Mouse (Mus musculus) heart, embryonic 15.5 days (tissue): ENCODE results near the gene March2. TPM values are rescaled to one million over a fixed set of nuclear protein-coding genes. Genes with fewer than 3 reads are reported as not detected.

Source experiments
- ATAC-seq: fragments of 200-750 bp; cut with Nextera tagmentation; replicated peaks from 2 replicates; pipeline ENCODE4 v1.8.0; 2017; ENCODE audit warnings: low read depth, moderate TSS enrichment; ENCODE audit not compliant: insufficient number of reproducible peaks, insufficient read depth, low FRiP score
- H3K27ac ChIP-seq: fragments of 300-500 bp; sonication (generic); 2 replicates; pipeline ENCODE4 v1.5.1; 2015; ENCODE audit warnings: mild to moderate bottlenecking, inconsistent platforms
- H3K27me3 ChIP-seq: fragments of 300-500 bp; sonication (generic); 2 replicates; pipeline ENCODE4 v1.6.1; 2015; ENCODE audit warnings: inconsistent platforms
- H3K36me3 ChIP-seq: fragments of 300-500 bp; sonication (generic); 2 replicates; pipeline ENCODE4 v1.6.1; 2015; ENCODE audit warnings: mild to moderate bottlenecking, inconsistent platforms
- H3K4me1 ChIP-seq: fragments of 300-500 bp; sonication (generic); replicated peaks from 2 replicates; pipeline ENCODE4 v1.6.1; 2015; ENCODE audit warnings: inconsistent platforms
- H3K4me2 ChIP-seq: fragments of 300-500 bp; sonication (generic); 2 replicates; pipeline ENCODE4 v1.6.1; 2015; ENCODE audit warnings: inconsistent platforms, mild to moderate bottlenecking, moderate library complexity
- H3K4me3 ChIP-seq: fragments of 300-500 bp; sonication (generic); 2 replicates; pipeline ENCODE4 v1.5.1; 2015; ENCODE audit warnings: mild to moderate bottlenecking, inconsistent platforms
- H3K9ac ChIP-seq: fragments of 300-500 bp; sonication (generic); 2 replicates; pipeline ENCODE4 v1.6.1; 2015; ENCODE audit warnings: mild to moderate bottlenecking, inconsistent platforms
- H3K9me3 ChIP-seq: fragments of 300-500 bp; sonication (generic); replicated peaks from 2 replicates; pipeline ENCODE4 v1.6.1; 2016; ENCODE audit warnings: inconsistent platforms
- WGBS: fragments of 180-500 bp; shearing (Covaris S2); methylation state at CpG from one replicate; pipeline ENCODE4 v1.1.7; 2015; ENCODE audit warnings: mixed read lengths; 5-methylcytosine and 5-hydroxymethylcytosine counted together
- polyA plus RNA-seq: library from polyadenylated mRNA; unstranded; fragments of >200 nt; fragmentation: Nextera tagmentation; extraction: Ambion mirVana; gene quantifications from 2 replicates; pipeline ENCODE4 v1.2.1, GENCODE M21; 2015

The March2 gene
- 98.6 and 118 TPM in 2 replicates for polyA plus RNA-seq

DNA sequence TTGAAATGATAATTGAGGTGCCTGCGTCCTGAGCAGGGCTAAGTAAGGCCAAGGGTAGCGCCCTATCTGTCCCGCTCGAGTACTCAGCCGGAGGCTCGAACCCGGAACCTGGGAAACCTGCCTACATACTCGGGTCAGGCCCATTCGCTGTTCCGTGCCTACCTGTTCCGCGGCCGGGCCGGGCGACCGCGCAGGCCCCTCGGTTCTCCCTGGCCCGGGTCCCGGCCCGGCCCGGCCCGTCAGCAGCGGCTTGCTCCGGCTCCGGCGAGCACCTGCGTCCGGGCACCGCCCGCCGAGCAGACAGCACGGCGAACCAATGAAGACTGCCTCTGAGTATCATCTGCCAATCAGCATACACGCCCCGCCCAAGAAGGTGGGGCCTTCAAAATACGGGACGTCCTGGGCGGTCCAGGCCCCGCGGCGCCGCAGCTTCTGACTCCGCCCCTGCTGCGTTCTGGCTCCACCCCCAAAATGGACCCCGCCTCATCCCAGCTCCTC is at the start of gene March2:
Gene March2, minus strand, starts transcription at position 287 of the 498 bp plus-strand sequence.
- H3K27me3 ChIP-seq, result no peaks in the 10 kb centered on the region
- H3K9ac ChIP-seq, result peak within 1 kb of the TSS; percentile 78
- H3K4me2 ChIP-seq, result peak within 1 kb of the TSS; percentile 70
- H3K27ac ChIP-seq, result no peak within 1 kb of the TSS
- WGBS, result under 1% methylated on average over 46 of the region's 46 CpGs
- no peaks in the 10 kb centered on the region for H3K36me3 ChIP-seq
- ATAC-seq, result peak; percentile 100
- peaks cover under 1% of the 10 kb centered on the region; the same call in 1 of the 2 replicates for H3K4me1 ChIP-seq
- H3K4me3 ChIP-seq, result peak within 1 kb of the TSS; percentile 68
- H3K9me3 ChIP-seq, result no peaks in the 10 kb centered on the region

DNA sequence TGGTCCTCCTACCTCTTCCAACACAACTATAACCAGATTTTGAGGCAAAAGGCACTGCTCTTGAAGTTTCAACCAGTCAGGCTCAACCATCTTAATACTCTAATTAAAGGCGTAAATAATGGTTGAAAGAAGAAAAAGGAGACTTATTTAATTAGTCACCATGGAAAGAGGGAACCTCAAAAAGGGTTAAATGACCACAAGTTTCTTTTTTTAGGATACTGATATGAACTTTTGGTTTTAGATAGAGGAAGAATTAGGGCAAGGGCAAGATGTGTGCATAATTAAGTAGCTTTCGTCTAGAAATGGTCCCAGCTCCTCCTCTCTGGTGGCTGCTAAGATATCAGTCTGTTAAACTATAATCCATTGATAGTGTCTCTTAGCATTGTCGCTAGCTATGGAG is 47.9 kb upstream of the March2 start:
- H3K27ac ChIP-seq, result no peak overlapping the region
- H3K4me2 ChIP-seq, result no peak overlapping the region
- no peak for ATAC-seq
- no peaks in the 10 kb centered on the region for H3K9me3 ChIP-seq
- no peaks in the 10 kb centered on the region for H3K4me1 ChIP-seq
- no peaks in the 10 kb centered on the region for H3K36me3 ChIP-seq
- H3K27me3 ChIP-seq, result 0 out of 2 replicates have a peak, but pooled peaks cover 2% of the 10 kb centered on the region
- WGBS, result 63% methylated on average over 3 of the region's 3 CpGs
- H3K4me3 ChIP-seq, result no peak overlapping the region
- H3K9ac ChIP-seq, result no peak overlapping the region

DNA sequence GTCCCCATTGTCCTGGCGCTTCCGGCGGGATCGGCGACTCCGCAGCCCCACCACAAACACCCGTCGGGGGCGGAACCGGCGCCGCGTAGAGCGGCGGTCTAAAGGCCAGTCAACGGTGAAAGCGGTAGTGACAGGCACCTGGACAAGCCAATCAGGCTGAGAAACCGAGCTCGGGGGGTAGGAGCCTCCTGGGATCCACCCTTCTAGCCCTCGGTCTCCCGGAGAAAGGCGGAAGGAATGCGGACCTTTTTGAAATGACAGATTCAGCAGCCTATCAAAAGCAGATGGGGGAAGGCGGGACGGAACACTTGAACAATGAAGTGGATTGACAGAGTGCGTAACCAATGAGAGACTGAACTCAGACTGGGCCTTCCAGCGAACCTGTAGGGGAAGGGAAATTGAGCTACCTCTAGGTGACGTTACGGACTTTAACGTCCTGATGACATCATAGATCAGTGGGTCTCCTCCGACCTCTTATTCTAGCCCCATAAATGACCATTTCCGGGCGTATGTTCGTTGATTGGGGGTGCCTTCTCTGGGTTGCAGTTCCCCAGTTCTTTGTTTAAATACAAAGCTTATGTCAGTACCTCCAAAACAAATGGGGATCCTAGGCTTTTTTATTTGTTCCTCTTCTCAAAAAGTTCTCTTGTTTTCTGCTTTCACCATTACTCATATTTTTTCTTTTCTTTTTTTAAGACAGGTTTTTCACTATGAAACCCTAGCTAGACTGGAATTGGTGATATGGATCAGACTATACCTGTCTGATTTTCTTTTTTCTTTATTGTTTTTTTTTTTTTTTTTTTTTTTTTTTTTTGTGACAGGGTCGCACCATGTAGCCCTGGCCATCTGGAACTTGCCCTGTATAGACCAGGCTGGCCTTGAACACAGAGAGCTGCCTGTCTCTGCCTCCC is 42.0 kb upstream of the March2 start, which contains the start of gene Rab11b:
Gene Rab11b, minus strand, starts transcription at position 276 of the 911 bp plus-strand sequence.
- peak; percentile 99 for ATAC-seq
- Histone ChIP-seq H3K4me1 (peaks cover 40% of the 10 kb centered on the region), H3K9me3 (no peaks in the 10 kb centered on the region), H3K4me2 (peak within 1 kb of the TSS; percentile 68), H3K27me3 (no peaks in the 10 kb centered on the region), H3K27ac (peak within 1 kb of the TSS; percentile 99), H3K4me3 (peak within 1 kb of the TSS; percentile 82), H3K36me3 (no peaks in the 10 kb centered on the region), H3K9ac (peak within 1 kb of the TSS; percentile 95)
- 2% methylated on average over 35 of the region's 35 CpGs for WGBS

DNA sequence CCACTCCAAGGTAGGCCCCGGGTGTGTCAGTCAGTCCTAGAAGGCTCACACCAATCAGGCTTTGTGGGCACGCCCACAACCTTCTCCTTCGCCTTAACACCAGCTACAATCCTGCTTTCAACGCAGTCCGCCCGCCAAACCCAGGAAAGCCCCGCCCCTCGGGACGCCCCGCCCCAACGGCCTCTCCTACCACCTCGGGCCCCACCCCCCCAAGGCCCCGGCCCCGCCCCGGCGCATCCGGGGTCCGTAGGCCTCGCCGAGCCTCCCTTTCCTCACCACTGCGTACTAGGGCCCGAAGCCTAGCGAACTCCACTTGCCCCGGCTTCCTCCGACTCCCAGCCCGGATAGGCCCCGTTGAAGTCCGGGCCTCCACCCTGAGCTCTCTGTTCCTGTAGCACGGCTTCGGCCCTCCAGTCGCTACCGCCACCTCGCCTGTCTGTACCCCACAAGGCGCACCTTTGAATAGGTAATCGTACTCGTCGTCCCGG is 41.3 kb upstream of the March2 start:
- peak overlapping the region; percentile 99 for H3K27ac ChIP-seq
- H3K4me1 ChIP-seq, result peaks cover 45% of the 10 kb centered on the region
- H3K4me3 ChIP-seq, result peak overlapping the region; percentile 82
- peak overlapping the region; percentile 95 for H3K9ac ChIP-seq
- no peaks in the 10 kb centered on the region for H3K9me3 ChIP-seq
- peak overlapping the region; percentile 68 for H3K4me2 ChIP-seq
- under 1% methylated on average over 38 of the region's 38 CpGs for WGBS
- H3K36me3 ChIP-seq, result no peaks in the 10 kb centered on the region
- H3K27me3 ChIP-seq, result no peaks in the 10 kb centered on the region
- peak; percentile 86 for ATAC-seq

DNA sequence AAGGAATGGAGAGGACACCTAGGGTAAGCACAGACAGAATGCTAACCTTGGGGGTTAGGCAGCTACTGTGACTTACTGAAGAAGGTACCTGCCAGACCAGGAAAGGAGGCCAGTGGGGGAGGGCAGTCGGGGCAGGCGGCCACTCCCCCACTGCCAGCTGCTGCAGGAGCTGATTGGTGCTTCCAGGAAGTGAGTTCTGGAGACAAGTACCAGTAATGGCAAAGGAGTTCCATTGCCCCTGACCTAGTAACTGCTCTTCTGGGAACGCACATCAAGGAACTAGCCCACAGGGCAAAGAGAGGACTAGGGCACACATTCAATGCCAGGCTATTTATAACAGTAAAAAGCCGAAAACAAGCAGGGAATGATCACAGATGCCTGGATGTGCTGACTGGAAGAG is 38.8 kb upstream of the March2 start:
- no peak for ATAC-seq
- Histone ChIP-seq H3K9ac (no peak overlapping the region), H3K27me3 (no peaks in the 10 kb centered on the region), H3K9me3 (no peaks in the 10 kb centered on the region), H3K36me3 (no peaks in the 10 kb centered on the region), H3K4me3 (no peak overlapping the region), H3K4me2 (peak overlapping the region; percentile 21; the same call in 1 of the 2 replicates), H3K27ac (0 out of 2 replicates have a peak overlapping the region, but pooled peaks have one; percentile 17), H3K4me1 (peaks cover 65% of the 10 kb centered on the region)
- WGBS, result 38% methylated on average over 4 of the region's 4 CpGs

DNA sequence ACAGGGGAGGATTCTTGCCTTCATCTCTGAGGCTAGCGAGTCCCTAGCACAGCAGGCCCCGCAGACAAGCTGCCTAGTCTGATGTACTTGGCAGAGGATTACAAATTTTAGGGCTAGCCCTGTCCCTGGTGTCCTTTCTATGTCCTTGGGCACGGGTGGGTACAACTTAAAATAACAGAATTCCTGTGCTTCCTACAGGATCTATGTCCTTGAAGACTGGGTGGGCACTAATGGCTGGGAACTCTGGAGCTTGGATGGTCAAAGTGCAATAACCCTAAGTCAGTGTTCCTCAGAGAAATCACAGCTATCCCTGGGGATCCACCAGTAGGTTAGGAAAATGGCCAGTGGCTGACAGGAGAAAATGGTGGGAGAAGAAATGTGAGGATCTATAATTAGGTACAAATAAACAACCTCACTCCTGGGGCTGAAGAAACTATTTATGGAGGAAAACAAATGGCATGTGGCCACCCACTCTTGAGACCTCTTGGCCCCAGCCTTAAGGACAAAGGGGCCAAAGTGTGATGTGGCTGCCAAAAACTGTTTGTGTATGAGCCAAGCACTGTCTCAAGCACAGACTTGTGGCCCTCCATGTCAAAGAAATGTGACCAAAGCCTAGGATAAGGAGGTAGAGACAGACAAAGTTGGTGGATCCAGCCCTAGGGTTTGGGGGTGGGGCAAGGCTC is 37.8 kb upstream of the March2 start:
- peak overlapping the region; percentile 17; the same call in 1 of the 2 replicates for H3K27ac ChIP-seq
- no peaks in the 10 kb centered on the region for H3K36me3 ChIP-seq
- H3K9me3 ChIP-seq, result no peaks in the 10 kb centered on the region
- H3K4me2 ChIP-seq, result peak overlapping the region; percentile 7; the same call in 1 of the 2 replicates
- no peak overlapping the region for H3K4me3 ChIP-seq
- H3K9ac ChIP-seq, result no peak overlapping the region
- H3K4me1 ChIP-seq, result peaks cover 65% of the 10 kb centered on the region
- no peak for ATAC-seq
- no peaks in the 10 kb centered on the region for H3K27me3 ChIP-seq
- 80% methylated on average over 3 of the region's 3 CpGs for WGBS

DNA sequence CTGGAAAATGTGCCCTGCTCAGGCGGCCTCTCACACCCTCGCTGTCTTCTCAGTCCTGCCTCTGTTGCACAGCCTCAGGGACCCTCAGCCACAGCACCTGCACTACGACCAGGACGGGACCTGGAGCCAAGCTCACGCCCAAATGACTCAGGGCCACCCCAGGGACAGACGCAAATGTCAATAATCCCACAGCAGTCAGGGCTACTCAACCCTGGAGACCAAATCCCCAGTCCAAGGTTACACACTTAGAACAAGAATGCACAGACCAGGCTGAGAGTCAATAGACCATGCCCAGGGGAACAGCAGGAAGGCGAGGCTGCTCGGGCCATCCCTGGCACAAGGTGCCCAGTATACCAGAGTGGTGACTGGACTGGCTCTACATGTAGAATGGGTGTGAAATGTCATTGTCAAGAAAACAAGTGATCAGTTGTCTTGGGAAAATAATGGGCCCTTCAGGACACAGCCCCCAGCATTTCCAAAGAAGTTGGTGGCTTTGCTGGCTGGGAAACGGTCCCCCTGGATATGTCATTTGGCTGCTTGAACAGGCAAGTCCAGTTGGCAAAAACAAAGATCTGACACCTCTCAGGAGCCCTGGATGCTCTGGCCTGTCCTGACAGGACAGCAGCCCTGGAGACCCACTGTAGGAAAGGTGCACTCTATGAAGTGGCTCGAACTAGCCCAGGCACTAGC is 37.1 kb upstream of the March2 start:
- Histone ChIP-seq H3K4me1 (peaks cover 67% of the 10 kb centered on the region), H3K36me3 (no peaks in the 10 kb centered on the region), H3K9me3 (no peaks in the 10 kb centered on the region), H3K27ac (0 out of 2 replicates have a peak overlapping the region, but pooled peaks have one; percentile 17), H3K4me2 (no peak overlapping the region), H3K4me3 (no peak overlapping the region), H3K9ac (no peak overlapping the region), H3K27me3 (no peaks in the 10 kb centered on the region)
- 81% methylated on average over 10 of the region's 10 CpGs for WGBS
- ATAC-seq, result no peak

DNA sequence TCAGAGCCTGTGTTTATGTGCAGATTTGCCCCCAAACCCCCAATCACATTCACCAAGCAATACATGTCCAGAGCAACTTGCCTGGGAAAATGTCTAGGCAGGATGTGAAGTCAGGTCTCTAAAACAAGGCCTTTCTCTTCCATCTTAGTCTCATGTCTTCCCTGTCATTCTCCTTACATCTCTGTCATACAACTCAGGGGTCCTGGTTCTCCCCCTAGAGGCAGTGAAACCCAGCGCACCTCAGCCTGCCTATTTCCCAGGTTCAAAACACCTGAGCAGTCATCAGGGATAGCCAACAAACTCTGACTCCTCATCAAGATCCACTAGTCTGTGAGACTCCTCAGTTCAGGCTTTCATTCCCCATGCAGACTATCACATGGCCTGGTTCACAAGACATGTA is 36.2 kb upstream of the March2 start:
- Histone ChIP-seq H3K4me3 (no peak overlapping the region), H3K4me2 (no peak overlapping the region), H3K4me1 (peaks cover 70% of the 10 kb centered on the region), H3K27me3 (no peaks in the 10 kb centered on the region), H3K9me3 (no peaks in the 10 kb centered on the region), H3K27ac (no peak overlapping the region), H3K9ac (no peak overlapping the region), H3K36me3 (no peaks in the 10 kb centered on the region)
- no peak for ATAC-seq
- 89% methylated on average over 1 of the region's 1 CpGs for WGBS

DNA sequence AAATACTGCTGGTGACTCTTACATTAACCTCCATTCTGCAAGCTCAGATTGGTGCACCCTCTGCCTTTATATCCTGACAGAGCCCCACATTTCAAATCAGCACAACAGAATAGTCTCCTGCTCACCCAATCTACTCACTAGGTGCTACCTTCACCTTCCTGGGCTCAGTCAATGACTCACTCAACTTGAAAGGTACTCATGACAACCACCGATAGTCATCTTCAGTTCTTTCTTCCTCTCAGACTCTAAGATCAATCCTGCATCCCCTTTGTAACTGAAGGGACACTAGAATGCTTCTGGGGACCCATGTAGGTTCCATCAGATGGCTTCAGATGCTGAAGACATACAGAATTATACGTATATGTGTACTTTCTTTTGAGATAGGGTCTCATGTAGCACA is 33.8 kb upstream of the March2 start:
- Histone ChIP-seq H3K27me3 (no peaks in the 10 kb centered on the region), H3K9ac (no peak overlapping the region), H3K4me1 (peaks cover 47% of the 10 kb centered on the region), H3K36me3 (peaks cover 19% of the 10 kb centered on the region), H3K4me3 (no peak overlapping the region), H3K27ac (no peak overlapping the region), H3K9me3 (no peaks in the 10 kb centered on the region), H3K4me2 (no peak overlapping the region)
- WGBS, result 88% methylated on average over 2 of the region's 2 CpGs
- ATAC-seq, result no peak

DNA sequence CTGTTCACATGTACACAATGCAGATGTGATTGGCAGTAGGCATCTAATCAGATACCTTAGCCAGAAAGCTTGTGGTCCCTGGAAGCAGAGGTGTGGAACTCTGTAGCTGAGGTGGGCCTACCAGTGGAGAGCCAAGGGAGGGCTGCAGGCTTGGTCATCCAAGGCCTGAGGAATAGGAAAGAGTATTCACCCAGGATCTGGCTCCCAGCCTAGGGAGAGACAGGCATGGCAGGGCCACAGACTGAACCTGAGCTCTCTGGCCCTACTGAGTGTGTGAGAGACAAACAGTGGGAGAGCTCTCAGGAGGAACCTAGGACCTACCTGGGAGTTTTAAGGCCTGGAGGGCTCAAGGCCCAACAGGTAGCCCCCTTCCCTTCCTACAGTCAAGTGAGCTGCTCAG is 32.7 kb upstream of the March2 start:
- no peak overlapping the region for H3K9ac ChIP-seq
- peaks cover 19% of the 10 kb centered on the region for H3K36me3 ChIP-seq
- peaks cover 38% of the 10 kb centered on the region for H3K4me1 ChIP-seq
- H3K9me3 ChIP-seq, result no peaks in the 10 kb centered on the region
- H3K4me3 ChIP-seq, result no peak overlapping the region
- H3K4me2 ChIP-seq, result no peak overlapping the region
- ATAC-seq, result no peak
- no peak overlapping the region for H3K27ac ChIP-seq
- H3K27me3 ChIP-seq, result no peaks in the 10 kb centered on the region
